Mouse (Mus musculus): ENCODE measurements around the gene Gabra4.

DNA sequence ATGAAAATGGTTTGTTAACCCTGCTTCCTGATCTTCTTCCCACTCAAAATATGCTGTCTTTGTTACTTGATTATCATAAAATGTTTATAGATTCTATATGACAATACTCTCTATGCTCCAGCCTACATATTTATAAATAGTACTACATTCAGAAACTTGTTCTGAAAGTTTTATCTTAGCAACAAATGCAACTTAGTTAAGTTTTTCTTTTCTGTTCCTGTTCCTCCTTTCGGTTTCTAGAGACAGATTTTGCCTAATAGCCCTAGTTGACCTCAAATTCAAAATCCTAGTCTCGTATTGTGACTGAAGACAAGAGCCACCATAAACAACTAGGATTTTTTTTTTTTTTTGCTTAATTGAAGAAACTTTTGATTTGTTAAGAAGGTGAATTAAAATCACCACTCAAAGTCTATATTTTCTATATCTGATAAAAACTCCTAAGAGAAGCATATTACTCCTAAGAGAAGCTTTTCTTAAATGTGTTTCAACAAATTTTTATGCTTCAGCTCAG lies 64.3 kb downstream of the Gabra4 start:
- no peak for TF ChIP-seq POLR2A (IDR thresholded peaks at IDR 0.05; ENCODE audit: low read depth, low read length)
- no peak for TF ChIP-seq CTCF (conservative IDR thresholded peaks at IDR 0.05; ENCODE audit: insufficient read depth, insufficient read length, low read depth, low read length)
